Mouse (Mus musculus) cerebellum, postnatal 36 days (tissue): ENCODE data around the gene 3110082I17Rik.
A peak's percentile ranks its signal among the peaks of the same experiment; 100 is the strongest.
"Not testable (repeated sequence)": the region's sequence is repeated elsewhere in the genome, so short reads cannot be mapped to it uniquely, and the experiment has no call there.

Source experiments
- DNase-seq, 2 experiments: peaks; one replicate each; pipeline ENCODE4 v3.0.0; 2021 to 2022; ENCODE audit warnings: mixed read lengths in 2 of 2

Gene 3110082I17Rik

GRCm38 (mm10) chr5:139392219-139393196, 67.8 kb downstream of the 3110082I17Rik start:
- no peak for DNase-seq

GRCm38 (mm10) chr5:139391309-139391990, 68.9 kb downstream of the 3110082I17Rik start:
- DNase-seq, result peak in 1 of 2 experiments; percentile 57

- DNase-seq, result not testable (repeated sequence)
These were observed 69.8 kb downstream of the 3110082I17Rik start for GRCm38 (mm10) chr5:139390324-139391119.

GRCm38 (mm10) chr5:139389676-139390061, 70.7 kb downstream of the 3110082I17Rik start:
- DNase-seq, result no peak

- no peak for DNase-seq
These were observed 71.3 kb downstream of the 3110082I17Rik start for GRCm38 (mm10) chr5:139388694-139389675.

GRCm38 (mm10) chr5:139388195-139388570, 72.1 kb downstream of the 3110082I17Rik start:
- DNase-seq, result no peak

GRCm38 (mm10) chr5:139387329-139388194, 72.8 kb downstream of the 3110082I17Rik start:
- no peak for DNase-seq

GRCm38 (mm10) chr5:139386047-139386446, 74.3 kb downstream of the 3110082I17Rik start:
- DNase-seq, result no peak

GRCm38 (mm10) chr5:139384531-139384930, 75.8 kb downstream of the 3110082I17Rik start:
- no peak for DNase-seq

- DNase-seq, result no peak
These were observed 77.1 kb downstream of the 3110082I17Rik start for GRCm38 (mm10) chr5:139383234-139383633.

GRCm38 (mm10) chr5:139382760-139383159, 77.6 kb downstream of the 3110082I17Rik start:
- no peak for DNase-seq

- no peak for DNase-seq
These were observed 78.5 kb downstream of the 3110082I17Rik start for GRCm38 (mm10) chr5:139381586-139382513.

- DNase-seq, result peak; percentile 82 to 90
These were observed 79.7 kb downstream of the 3110082I17Rik start for GRCm38 (mm10) chr5:139380385-139381248.

- no peak for DNase-seq
These were observed 80.4 kb downstream of the 3110082I17Rik start for GRCm38 (mm10) chr5:139379771-139380384.

GRCm38 (mm10) chr5:139378986-139379629, 81.2 kb downstream of the 3110082I17Rik start:
- no peak for DNase-seq

- DNase-seq, result no peak
These were observed 82.1 kb downstream of the 3110082I17Rik start for GRCm38 (mm10) chr5:139378271-139378556.

- no peak for DNase-seq
These were observed 82.7 kb downstream of the 3110082I17Rik start, which contains the start of gene Gpr146 for GRCm38 (mm10) chr5:139377468-139378270. TSS of gene Gpr146 (plus strand) at chr5:139377697.
